Mouse (Mus musculus): ENCODE data around the gene Nuak1.

- TF ChIP-seq BHLHE40 (IDR thresholded peaks at IDR 0.05; ENCODE audit: low read depth, low read length) (no peak), CTCF (conservative IDR thresholded peaks at IDR 0.05 in 1 of 2, IDR thresholded peaks at IDR 0.05 in 1 of 2; ENCODE audit: low read depth in 2 of 2, low read length in 2 of 2) (no peak), E2F4 (IDR thresholded peaks at IDR 0.05; ENCODE audit: insufficient replicate concordance, low read depth, low read length) (no peak)
These were observed 39.7 kb upstream of the Nuak1 start for GRCm38 (mm10) chr10:84480146-84480545.

All from CH12.LX (cell line).